Mouse (Mus musculus) myocyte (in vitro differentiated cells): ENCODE data around the gene Lrrc46.

Experiments
- CEBPB ChIP-seq: IDR thresholded peaks from 2 replicates; pipeline ENCODE4 v1.6.1; 2011; ENCODE audit warnings: mild to moderate bottlenecking, moderate library complexity; ENCODE audit not compliant: poor library complexity, insufficient read depth, severe bottlenecking
- MAX ChIP-seq: IDR thresholded peaks from one replicate; pipeline ENCODE4 v1.6.1; 2011; ENCODE audit warnings: low read depth, mild to moderate bottlenecking, control low read depth
- MYOD1 ChIP-seq, 3 experiments: IDR thresholded peaks; one replicate each; pipeline ENCODE4 v1.6.1; 2011; ENCODE audit warnings: control low read depth in 2 of 3, low read depth in 2 of 3, mild to moderate bottlenecking in 2 of 3, moderate library complexity in 1 of 3; ENCODE audit not compliant: insufficient read length in 2 of 3, control insufficient read depth in 1 of 3
- MYOG ChIP-seq, 3 experiments: IDR thresholded peaks; one replicate each; pipeline ENCODE4 v1.6.1; 2011; ENCODE audit warnings: control low read depth in 2 of 3, low read depth in 2 of 3, mild to moderate bottlenecking in 2 of 3; ENCODE audit not compliant: insufficient read length in 2 of 3, control insufficient read depth in 1 of 3, insufficient read depth in 1 of 3
- POLR2A ChIP-seq: IDR thresholded peaks from one replicate; pipeline ENCODE4 v1.6.1; 2011; ENCODE audit warnings: low read depth, mild to moderate bottlenecking, control low read depth, moderate library complexity; ENCODE audit not compliant: insufficient read length
- TCF12 ChIP-seq: IDR thresholded peaks from one replicate; pipeline ENCODE4 v1.6.1; 2011; ENCODE audit warnings: mild to moderate bottlenecking, control low read depth; ENCODE audit not compliant: poor library complexity, insufficient read depth, severe bottlenecking
- TCF3 ChIP-seq: IDR thresholded peaks from one replicate; pipeline ENCODE4 v1.6.1; 2011; ENCODE audit warnings: low read depth, control low read depth; ENCODE audit not compliant: insufficient read length
- USF1 ChIP-seq: IDR thresholded peaks from one replicate; pipeline ENCODE4 v1.6.1; 2011; ENCODE audit warnings: low read depth, mild to moderate bottlenecking, control low read depth, moderate library complexity

GRCm38 (mm10) chr11:97084821-97085505, 43.8 kb upstream of the Lrrc46 start:
- TF ChIP-seq TCF12 (no peak), POLR2A (no peak), MYOG (IDR thresholded peaks at IDR 0.05; ENCODE audit: control insufficient read depth in 1 of 3, insufficient read depth in 1 of 3, insufficient read length in 2 of 3, low read depth in 2 of 3) (no peak), USF1 (no peak), MYOD1 (IDR thresholded peaks at IDR 0.05; ENCODE audit: control insufficient read depth in 1 of 3, insufficient read length in 2 of 3, low read depth in 2 of 3) (no peak), CEBPB (no peak), TCF3 (no peak), MAX (no peak)
